Mouse (Mus musculus) gastrocnemius, postnatal 36 days (tissue): ENCODE measurements around the gene Gpatch11. TPM values are rescaled to one million over a fixed set of nuclear protein-coding genes. Genes with fewer than 3 reads are reported as not detected.

Experiments used
- DNase-seq, 2 experiments: peaks; one replicate each; pipeline ENCODE4 v3.0.0; 2022
- intact Hi-C: fragments of 180-260 bp; cut with DNase I; formaldehyde crosslinking; loops from one replicate; pipeline ENCODE4 v1.15.1; 2025
- total RNA-seq, 2 experiments: library from RNA; stranded (reverse); gene quantifications; 2 replicates each; pipeline ENCODE4 v1.2.3; 2021

The Gpatch11 gene
- total RNA-seq, 2 experiments from 2014 or later: 17.0 to 20.7 TPM

- intact Hi-C loops: no loop called here
- no peak for DNase-seq
Measured at GRCm38 (mm10) chr17:78889184-78889583, 53.8 kb downstream of the Gpatch11 start.

GRCm38 (mm10) chr17:78891020-78891419, 55.7 kb downstream of the Gpatch11 start:
- DNase-seq: no peak
- intact Hi-C loops: no loop called here

GRCm38 (mm10) chr17:78894991-78895390, 59.6 kb downstream of the Gpatch11 start:
- no peak for DNase-seq
- intact Hi-C loops: no loop called here

- DNase-seq: no peak
- intact Hi-C loops: no loop called here
Measured at GRCm38 (mm10) chr17:78895394-78895793, 60.0 kb downstream of the Gpatch11 start.

Other genes with a start within 250 kb of the Gpatch11 start
- 1 to 10 TPM; 5.1 to 6.1 TPM for gene Strn, start 98.4 kb upstream of the Gpatch11 start, total RNA-seq
- gene Heatr5b, start 203 bp upstream of the Gpatch11 start, total RNA-seq: 1 to 10 TPM; 5.9 to 6.5 TPM
- 1 to 10 TPM; 3.4 to 3.6 TPM for gene Eif2ak2, start 47.0 kb downstream of the Gpatch11 start, total RNA-seq
- gene Sult6b1, start 71.4 kb downstream of the Gpatch11 start, total RNA-seq: not detected
- 10 to 100 TPM; 33.4 to 48.2 TPM for gene Cebpzos, start 80.9 kb downstream of the Gpatch11 start, total RNA-seq
- gene Cebpz, start 101.5 kb downstream of the Gpatch11 start, total RNA-seq: 10 to 100 TPM; 17.8 to 24.8 TPM
- gene Ndufaf7, start 101.6 kb downstream of the Gpatch11 start, total RNA-seq: 10 to 100 TPM; 24.0 to 27.6 TPM
- 1 to 10 TPM; 7.2 to 8.7 TPM for gene Prkd3, start 185.2 kb downstream of the Gpatch11 start, total RNA-seq
- gene Qpct, start 216.3 kb downstream of the Gpatch11 start, total RNA-seq: 1 to 10 TPM; 2.1 to 2.8 TPM